Mouse (Mus musculus) hindbrain, embryonic 11.5 days (tissue): ENCODE data around the gene Wfs1. TPM values are rescaled to one million over a fixed set of nuclear protein-coding genes. Genes with fewer than 3 reads are reported as not detected.
"Not testable (repeated sequence)": the region's sequence is repeated elsewhere in the genome, so short reads cannot be mapped to it uniquely, and the experiment has no call there.

ENCODE experiments used
- ATAC-seq: fragments of 200-750 bp; cut with Nextera tagmentation; 2 replicates; pipeline ENCODE4 v1.8.0; 2017; ENCODE audit warnings: mild to moderate bottlenecking, moderate TSS enrichment, moderate library complexity; ENCODE audit not compliant: low FRiP score
- DNase-seq: peaks from one replicate; pipeline ENCODE4 v3.0.0-alpha.2; 2015; ENCODE audit warnings: low spot score
- H3K27ac ChIP-seq: fragments of 300-500 bp; sonication (generic); 2 replicates; pipeline ENCODE4 v1.5.1; 2014; ENCODE audit warnings: mild to moderate bottlenecking, low read depth, low read length
- H3K27me3 ChIP-seq: fragments of 300-500 bp; sonication (generic); 2 replicates; pipeline ENCODE4 v1.6.1; 2014; ENCODE audit warnings: mild to moderate bottlenecking, low read length, moderate library complexity, mixed read lengths; ENCODE audit not compliant: control insufficient read depth, insufficient read depth
- H3K36me3 ChIP-seq: fragments of 300-500 bp; sonication (generic); 2 replicates; pipeline ENCODE4 v1.6.1; 2014; ENCODE audit warnings: mild to moderate bottlenecking, low read length, moderate library complexity, mixed read lengths; ENCODE audit not compliant: control insufficient read depth, insufficient read depth
- H3K4me1 ChIP-seq: fragments of 300-500 bp; sonication (generic); replicated peaks from 2 replicates; pipeline ENCODE4 v1.6.1; 2014; ENCODE audit warnings: low read length, mixed read lengths; ENCODE audit not compliant: control insufficient read depth, insufficient read depth
- H3K4me2 ChIP-seq: fragments of 300-500 bp; sonication (generic); replicated peaks from 2 replicates; pipeline ENCODE4 v1.6.1; 2014; ENCODE audit warnings: mild to moderate bottlenecking, low read depth, low read length
- H3K4me3 ChIP-seq: fragments of 300-500 bp; sonication (generic); 2 replicates; pipeline ENCODE4 v1.5.1; 2014; ENCODE audit warnings: low read depth, low read length
- H3K9ac ChIP-seq: fragments of 300-500 bp; sonication (generic); 2 replicates; pipeline ENCODE4 v1.6.1; 2014; ENCODE audit warnings: low read depth, low read length
- H3K9me3 ChIP-seq: fragments of 300-500 bp; sonication (generic); 2 replicates; pipeline ENCODE4 v1.6.1; 2016; ENCODE audit warnings: low read length; ENCODE audit not compliant: control insufficient read depth
- WGBS: fragments of 180-500 bp; shearing (Covaris S2); extraction: QIAGEN DNeasy Blood & Tissue Kit; methylation state at CpG from one replicate; pipeline ENCODE4 v1.1.7; 2014; 5-methylcytosine and 5-hydroxymethylcytosine counted together
- polyA plus RNA-seq: library from polyadenylated mRNA; unstranded; fragments of >200 nt; fragmentation: Nextera tagmentation; extraction: Ambion mirVana; gene quantifications from 2 replicates; pipeline ENCODE4 v1.2.1, GENCODE M21; 2014

The Wfs1 gene
- polyA plus RNA-seq, 1 experiment from 2014 or later = 6.0 TPM

GRCm38 (mm10) chr5:37027701-37028100 lies 38.7 kb upstream of the Wfs1 start:
- WGBS = 11% methylated on average over 13 of the region's 13 CpGs
- peak overlapping the region; percentile 47 for H3K4me3 ChIP-seq
- no peaks in the 10 kb centered on the region for H3K36me3 ChIP-seq
- DNase-seq (no peak), ATAC-seq (no peak)
- peak overlapping the region; percentile 90 for H3K4me2 ChIP-seq
- H3K9me3 ChIP-seq = no peaks in the 10 kb centered on the region
- H3K27me3 ChIP-seq = peaks cover 48% of the 10 kb centered on the region
- H3K9ac ChIP-seq = peak overlapping the region; percentile 58; the same call in 1 of the 2 replicates
- H3K27ac ChIP-seq = no peak overlapping the region
- H3K4me1 ChIP-seq = peaks cover 5% of the 10 kb centered on the region

GRCm38 (mm10) chr5:37017222-37017621 lies 28.2 kb upstream of the Wfs1 start:
- no peak overlapping the region for H3K9ac ChIP-seq
- no peak overlapping the region for H3K4me3 ChIP-seq
- DNase-seq (no peak), ATAC-seq (no peak)
- no peaks in the 10 kb centered on the region for H3K9me3 ChIP-seq
- no peak overlapping the region for H3K27ac ChIP-seq
- WGBS = 79% methylated on average over 3 of the region's 3 CpGs
- peaks cover 4% of the 10 kb centered on the region; the same call in 1 of the 2 replicates for H3K27me3 ChIP-seq
- H3K36me3 ChIP-seq = no peaks in the 10 kb centered on the region
- H3K4me1 ChIP-seq = no peaks in the 10 kb centered on the region
- no peak overlapping the region for H3K4me2 ChIP-seq

- Histone ChIP-seq H3K4me1 (no peaks in the 10 kb centered on the region), H3K9ac (no peak overlapping the region), H3K36me3 (no peaks in the 10 kb centered on the region), H3K27me3 (peaks cover 4% of the 10 kb centered on the region; the same call in 1 of the 2 replicates), H3K4me2 (peak overlapping the region; percentile 26), H3K9me3 (no peaks in the 10 kb centered on the region), H3K4me3 (no peak overlapping the region; the same call in 1 of the 2 replicates), H3K27ac (no peak overlapping the region)
- ATAC-seq = no peak
- DNase-seq = peak; percentile 56
- WGBS = 8% methylated on average over 27 of the region's 27 CpGs
These were observed 26.8 kb upstream of the Wfs1 start for GRCm38 (mm10) chr5:37015612-37016310.

DNA sequence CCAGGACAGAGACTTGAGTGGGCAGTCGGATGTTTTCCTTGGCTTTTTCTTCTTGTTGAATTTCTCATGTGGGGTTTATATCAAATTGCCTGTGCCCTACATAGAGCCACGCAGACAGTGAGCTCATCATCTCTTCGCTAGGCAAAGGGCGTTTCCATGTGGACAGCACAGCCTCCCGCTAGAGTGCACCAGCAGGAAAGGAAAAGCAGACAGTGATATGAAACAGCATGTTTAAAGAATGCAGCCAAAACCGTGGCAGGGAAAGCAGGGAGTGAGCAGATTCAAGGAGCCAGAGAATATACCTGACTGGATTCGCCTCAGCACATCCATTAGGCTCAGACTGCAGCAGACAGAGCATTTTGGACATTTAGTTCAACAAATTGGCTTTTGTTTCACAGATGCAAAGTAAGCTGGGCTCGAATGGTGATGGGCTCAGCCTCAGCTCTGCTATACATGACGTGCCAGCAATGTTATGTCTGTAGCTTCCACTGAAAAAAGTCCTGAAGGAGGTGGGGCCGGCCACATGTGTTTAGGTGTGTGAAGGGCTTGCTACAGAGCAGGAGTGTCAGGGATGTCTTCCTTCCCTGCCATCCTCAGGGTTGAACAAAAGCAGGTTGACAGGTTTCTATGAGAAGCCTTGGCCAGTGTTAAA lies 21.8 kb upstream of the Wfs1 start:
- Histone ChIP-seq H3K9me3 (0 out of 2 replicates have a peak, but pooled peaks cover 3% of the 10 kb centered on the region), H3K4me2 (no peak overlapping the region), H3K27me3 (peaks cover 4% of the 10 kb centered on the region; the same call in 1 of the 2 replicates), H3K4me3 (no peak overlapping the region), H3K36me3 (no peaks in the 10 kb centered on the region), H3K4me1 (no peaks in the 10 kb centered on the region), H3K9ac (no peak overlapping the region), H3K27ac (no peak overlapping the region)
- 82% methylated on average over 10 of the region's 10 CpGs for WGBS
- DNase-seq (no peak), ATAC-seq (no peak)

DNA sequence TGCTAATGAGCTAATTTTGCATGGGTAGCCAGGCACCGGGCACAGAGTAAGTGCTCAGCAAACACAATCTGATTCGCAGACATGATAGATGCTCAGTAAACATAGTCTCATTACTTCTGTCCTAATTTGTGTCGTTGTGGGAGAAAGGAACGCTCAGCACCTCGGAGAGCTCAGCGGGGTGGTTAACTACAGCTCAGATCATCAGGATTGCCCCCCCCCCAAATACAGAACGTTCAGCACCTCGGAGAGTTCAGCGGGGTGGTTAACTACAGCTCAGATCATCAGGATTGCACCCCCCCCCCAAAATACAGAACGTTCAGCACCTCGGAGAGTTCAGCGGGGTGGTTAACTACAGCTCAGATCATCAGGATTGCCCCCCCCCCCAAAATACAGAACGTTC lies 20.8 kb upstream of the Wfs1 start:
- not testable (repeated sequence) for H3K9me3 ChIP-seq, H3K9ac ChIP-seq, ATAC-seq, H3K27me3 ChIP-seq, H3K4me1 ChIP-seq, H3K4me2 ChIP-seq, H3K4me3 ChIP-seq, H3K36me3 ChIP-seq, DNase-seq, H3K27ac ChIP-seq
- 33% methylated on average over 13 of the region's 13 CpGs for WGBS

DNA sequence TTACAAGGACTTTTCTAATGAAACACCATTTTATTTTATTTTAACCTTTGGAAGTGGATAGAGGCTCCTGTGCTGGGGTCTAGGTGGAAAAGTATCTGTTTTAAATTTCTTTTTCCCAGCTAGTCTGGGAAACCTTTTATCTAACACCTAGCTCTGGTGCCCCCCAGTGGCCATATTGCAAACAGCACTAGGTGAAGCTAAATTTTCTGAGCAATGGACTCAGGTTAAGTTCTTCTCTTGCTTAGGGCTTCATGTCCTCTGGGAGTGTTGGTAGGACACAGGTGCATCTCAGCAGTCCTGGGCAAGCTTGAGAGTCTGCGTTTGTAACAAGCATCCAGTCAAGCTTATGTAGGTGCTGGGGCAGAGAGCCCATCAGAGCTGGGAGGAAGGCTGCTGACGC lies 13.0 kb upstream of the Wfs1 start:
- Histone ChIP-seq H3K4me3 (no peak overlapping the region), H3K4me1 (no peaks in the 10 kb centered on the region), H3K4me2 (no peak overlapping the region), H3K9me3 (no peaks in the 10 kb centered on the region), H3K9ac (no peak overlapping the region), H3K27me3 (no peaks in the 10 kb centered on the region), H3K36me3 (no peaks in the 10 kb centered on the region), H3K27ac (no peak overlapping the region)
- ATAC-seq = no peak
- peak; percentile 82 for DNase-seq
- WGBS = 53% methylated on average over 2 of the region's 2 CpGs

- no peaks in the 10 kb centered on the region for H3K27me3 ChIP-seq
- no peak for DNase-seq
- no peak overlapping the region for H3K27ac ChIP-seq
- 92% methylated on average over 9 of the region's 9 CpGs for WGBS
- no peaks in the 10 kb centered on the region for H3K4me1 ChIP-seq
- H3K9me3 ChIP-seq = no peaks in the 10 kb centered on the region
- H3K4me3 ChIP-seq = no peak overlapping the region
- H3K9ac ChIP-seq = no peak overlapping the region
- ATAC-seq = no peak
- no peak overlapping the region for H3K4me2 ChIP-seq
- H3K36me3 ChIP-seq = no peaks in the 10 kb centered on the region
These were observed 12.0 kb upstream of the Wfs1 start for GRCm38 (mm10) chr5:37001002-37001401.

GRCm38 (mm10) chr5:36997996-36998395 lies 9.0 kb upstream of the Wfs1 start:
- no peak for DNase-seq
- H3K4me2 ChIP-seq = no peak overlapping the region
- 45% methylated on average over 5 of the region's 5 CpGs for WGBS
- no peaks in the 10 kb centered on the region for H3K4me1 ChIP-seq
- no peak for ATAC-seq
- no peaks in the 10 kb centered on the region for H3K9me3 ChIP-seq
- no peaks in the 10 kb centered on the region for H3K36me3 ChIP-seq
- H3K27ac ChIP-seq = no peak overlapping the region
- H3K27me3 ChIP-seq = no peaks in the 10 kb centered on the region
- no peak overlapping the region for H3K4me3 ChIP-seq
- H3K9ac ChIP-seq = no peak overlapping the region

DNA sequence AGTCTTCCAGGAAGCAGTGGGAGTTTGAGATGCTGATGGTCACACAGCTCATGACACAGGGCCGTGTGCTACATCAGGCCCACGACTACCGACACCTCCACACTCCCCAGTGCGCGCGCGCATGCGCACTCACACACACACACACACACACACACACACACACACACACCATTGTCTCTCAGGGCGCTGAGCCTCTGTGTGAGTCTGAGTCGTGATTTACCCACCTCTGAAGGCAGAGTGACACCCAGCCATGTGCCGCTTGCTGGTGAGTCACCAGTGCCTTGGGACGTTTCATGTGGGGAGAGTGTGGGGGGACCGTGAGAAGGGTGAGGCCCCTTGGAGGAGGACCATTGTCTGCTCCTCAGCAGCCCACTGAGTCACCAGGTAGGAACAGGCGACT lies 7.4 kb upstream of the Wfs1 start:
- DNase-seq (no peak), ATAC-seq (no peak)
- Histone ChIP-seq H3K9ac (no peak overlapping the region), H3K27me3 (no peaks in the 10 kb centered on the region), H3K4me2 (no peak overlapping the region), H3K36me3 (no peaks in the 10 kb centered on the region), H3K9me3 (no peaks in the 10 kb centered on the region), H3K4me3 (no peak overlapping the region), H3K27ac (no peak overlapping the region), H3K4me1 (no peaks in the 10 kb centered on the region)
- 86% methylated on average over 14 of the region's 14 CpGs for WGBS
